Mouse (Mus musculus) hindbrain, embryonic 16.5 days (tissue): ENCODE data around the gene Ptprd. TPM values are rescaled to one million over a fixed set of nuclear protein-coding genes. Genes with fewer than 3 reads are reported as not detected.

Source experiments
- ATAC-seq: fragments of 200-750 bp; cut with Nextera tagmentation; 2 replicates; pipeline ENCODE4 v1.8.0; 2017; ENCODE audit warnings: moderate TSS enrichment, moderate library complexity
- H3K27ac ChIP-seq: fragments of 300-500 bp; sonication (generic); 2 replicates; pipeline ENCODE4 v1.5.1; 2014; ENCODE audit warnings: low read depth, mild to moderate bottlenecking, control low read depth, low read length, moderate library complexity
- H3K27me3 ChIP-seq: fragments of 300-500 bp; sonication (generic); replicated peaks from 2 replicates; pipeline ENCODE4 v1.6.1; 2014; ENCODE audit warnings: low read length; ENCODE audit not compliant: control insufficient read depth, insufficient read depth
- H3K36me3 ChIP-seq: fragments of 300-500 bp; sonication (generic); 2 replicates; pipeline ENCODE4 v1.6.1; 2014; ENCODE audit warnings: mild to moderate bottlenecking, low read length, moderate library complexity, mixed read lengths; ENCODE audit not compliant: control insufficient read depth, insufficient read depth
- H3K4me1 ChIP-seq: fragments of 300-500 bp; sonication (generic); 2 replicates; pipeline ENCODE4 v1.6.1; 2014; ENCODE audit warnings: low read depth, low read length; ENCODE audit not compliant: control insufficient read depth, insufficient read depth
- H3K4me2 ChIP-seq: fragments of 300-500 bp; sonication (generic); 2 replicates; pipeline ENCODE4 v1.6.1; 2014; ENCODE audit warnings: mild to moderate bottlenecking, low read length, control low read depth, moderate library complexity
- H3K4me3 ChIP-seq: fragments of 300-500 bp; sonication (generic); 2 replicates; pipeline ENCODE4 v1.5.1; 2014; ENCODE audit warnings: mild to moderate bottlenecking, low read length, control low read depth, moderate library complexity
- H3K9ac ChIP-seq: fragments of 300-500 bp; sonication (generic); 2 replicates; pipeline ENCODE4 v1.6.1; 2014; ENCODE audit warnings: low read depth, mild to moderate bottlenecking, control low read depth, low read length, moderate library complexity
- H3K9me3 ChIP-seq: fragments of 300-500 bp; sonication (generic); 2 replicates; pipeline ENCODE4 v1.6.1; 2014; ENCODE audit warnings: mild to moderate bottlenecking, low read length, moderate library complexity; ENCODE audit not compliant: control insufficient read depth
- WGBS: fragments of 180-500 bp; shearing (Covaris S2); extraction: QIAGEN DNeasy Blood & Tissue Kit; methylation state at CpG from one replicate; pipeline ENCODE4 v1.1.7; 2014; 5-methylcytosine and 5-hydroxymethylcytosine counted together
- polyA plus RNA-seq: library from polyadenylated mRNA; unstranded; fragments of >200 nt; fragmentation: Nextera tagmentation; extraction: Ambion mirVana; gene quantifications from 2 replicates; pipeline ENCODE4 v1.2.1, GENCODE M21; 2015

The Ptprd gene
- polyA plus RNA-seq, 1 experiment from 2014 or later, result 71.6 TPM

GRCm38 (mm10) chr4:76325646-76326045 is 1886.1 kb downstream of the Ptprd start:
- H3K9ac ChIP-seq, result no peak overlapping the region
- no peaks in the 10 kb centered on the region for H3K36me3 ChIP-seq
- 91% methylated on average over 3 of the region's 3 CpGs for WGBS
- H3K27me3 ChIP-seq, result no peaks in the 10 kb centered on the region
- no peak overlapping the region for H3K4me2 ChIP-seq
- ATAC-seq, result no peak
- H3K4me3 ChIP-seq, result no peak overlapping the region
- H3K27ac ChIP-seq, result no peak overlapping the region
- H3K9me3 ChIP-seq, result no peaks in the 10 kb centered on the region
- peaks cover 28% of the 10 kb centered on the region for H3K4me1 ChIP-seq

- ATAC-seq, result peak; percentile 41
- H3K9ac ChIP-seq, result no peak overlapping the region
- 24% methylated on average over 10 of the region's 10 CpGs for WGBS
- H3K27me3 ChIP-seq, result no peaks in the 10 kb centered on the region
- peaks cover 28% of the 10 kb centered on the region for H3K4me1 ChIP-seq
- no peak overlapping the region; the same call in 1 of the 2 replicates for H3K4me2 ChIP-seq
- no peaks in the 10 kb centered on the region for H3K9me3 ChIP-seq
- no peak overlapping the region for H3K4me3 ChIP-seq
- no peaks in the 10 kb centered on the region for H3K36me3 ChIP-seq
- H3K27ac ChIP-seq, result peak overlapping the region; percentile 39; the same call in 1 of the 2 replicates
Measured at GRCm38 (mm10) chr4:76324928-76325327, 1886.8 kb downstream of the Ptprd start.

GRCm38 (mm10) chr4:76324509-76324908 is 1887.3 kb downstream of the Ptprd start:
- Histone ChIP-seq H3K36me3 (no peaks in the 10 kb centered on the region), H3K9me3 (no peaks in the 10 kb centered on the region), H3K4me3 (no peak overlapping the region), H3K4me1 (peaks cover 28% of the 10 kb centered on the region), H3K9ac (no peak overlapping the region), H3K27ac (peak overlapping the region; percentile 39; the same call in 1 of the 2 replicates), H3K4me2 (no peak overlapping the region), H3K27me3 (no peaks in the 10 kb centered on the region)
- no peak for ATAC-seq
- WGBS, result 39% methylated on average over 5 of the region's 5 CpGs

GRCm38 (mm10) chr4:76319874-76320273 is 1891.9 kb downstream of the Ptprd start:
- Histone ChIP-seq H3K9ac (no peak overlapping the region), H3K4me1 (peaks cover 6% of the 10 kb centered on the region), H3K9me3 (no peaks in the 10 kb centered on the region), H3K27ac (no peak overlapping the region), H3K4me3 (no peak overlapping the region), H3K27me3 (no peaks in the 10 kb centered on the region), H3K36me3 (no peaks in the 10 kb centered on the region), H3K4me2 (no peak overlapping the region)
- no peak for ATAC-seq
- 68% methylated on average over 4 of the region's 4 CpGs for WGBS

- Histone ChIP-seq H3K27me3 (no peaks in the 10 kb centered on the region), H3K9me3 (no peaks in the 10 kb centered on the region), H3K9ac (no peak overlapping the region), H3K4me3 (no peak overlapping the region), H3K36me3 (no peaks in the 10 kb centered on the region), H3K4me2 (no peak overlapping the region), H3K4me1 (peaks cover 2% of the 10 kb centered on the region; the same call in 1 of the 2 replicates), H3K27ac (no peak overlapping the region)
- ATAC-seq, result no peak
- WGBS, result 94% methylated on average over 2 of the region's 2 CpGs
Measured at GRCm38 (mm10) chr4:76315977-76316376, 1895.8 kb downstream of the Ptprd start.

GRCm38 (mm10) chr4:76313749-76314148 is 1898.0 kb downstream of the Ptprd start:
- ATAC-seq, result peak; percentile 52; the same call in 1 of the 2 replicates
- 41% methylated on average over 3 of the region's 3 CpGs for WGBS
- H3K4me3 ChIP-seq, result no peak overlapping the region

GRCm38 (mm10) chr4:76312593-76312992 is 1899.2 kb downstream of the Ptprd start:
- no peaks in the 10 kb centered on the region for H3K9me3 ChIP-seq
- H3K4me2 ChIP-seq, result no peak overlapping the region
- H3K27ac ChIP-seq, result no peak overlapping the region
- 90% methylated on average over 3 of the region's 3 CpGs for WGBS
- H3K27me3 ChIP-seq, result no peaks in the 10 kb centered on the region
- no peak overlapping the region for H3K9ac ChIP-seq
- 0 out of 2 replicates have a peak, but pooled peaks have one; percentile 15 for ATAC-seq
- no peaks in the 10 kb centered on the region for H3K36me3 ChIP-seq
- H3K4me1 ChIP-seq, result peaks cover 2% of the 10 kb centered on the region; the same call in 1 of the 2 replicates
- H3K4me3 ChIP-seq, result no peak overlapping the region

More at GRCm38 (mm10) chr4:76313749-76314148, 1898.0 kb downstream of the Ptprd start:
- no peak overlapping the region for H3K4me2 ChIP-seq
- no peaks in the 10 kb centered on the region for H3K36me3 ChIP-seq
- no peaks in the 10 kb centered on the region for H3K27me3 ChIP-seq
- no peaks in the 10 kb centered on the region for H3K9me3 ChIP-seq
- no peak overlapping the region for H3K27ac ChIP-seq
- peaks cover 2% of the 10 kb centered on the region; the same call in 1 of the 2 replicates for H3K4me1 ChIP-seq
- H3K9ac ChIP-seq, result no peak overlapping the region

- no peak overlapping the region for H3K9ac ChIP-seq
- H3K36me3 ChIP-seq, result no peaks in the 10 kb centered on the region
- ATAC-seq, result 0 out of 2 replicates have a peak, but pooled peaks have one; percentile 42
- WGBS, result 85% methylated on average over 5 of the region's 5 CpGs
- H3K4me3 ChIP-seq, result no peak overlapping the region
- no peaks in the 10 kb centered on the region for H3K4me1 ChIP-seq
- no peaks in the 10 kb centered on the region for H3K27me3 ChIP-seq
- no peak overlapping the region for H3K27ac ChIP-seq
- H3K4me2 ChIP-seq, result no peak overlapping the region
- no peaks in the 10 kb centered on the region for H3K9me3 ChIP-seq
Measured at GRCm38 (mm10) chr4:76305987-76306386, 1905.8 kb downstream of the Ptprd start.

- Histone ChIP-seq H3K9ac (no peak overlapping the region), H3K4me1 (no peaks in the 10 kb centered on the region), H3K4me3 (no peak overlapping the region), H3K27me3 (no peaks in the 10 kb centered on the region), H3K9me3 (no peaks in the 10 kb centered on the region), H3K4me2 (no peak overlapping the region), H3K36me3 (no peaks in the 10 kb centered on the region), H3K27ac (no peak overlapping the region)
- WGBS, result 82% methylated on average over 3 of the region's 3 CpGs
- no peak for ATAC-seq
Measured at GRCm38 (mm10) chr4:76297375-76297774, 1914.4 kb downstream of the Ptprd start.
